Mouse (Mus musculus) spleen, adult 18-20 months (tissue): ENCODE data around the gene Tspan3.

Source experiments
- DNase-seq, 2 experiments: peaks; one replicate each; pipeline ENCODE4 v3.0.0; 2022; ENCODE audit warnings: mixed read lengths in 2 of 2

The Tspan3 gene

GRCm38 (mm10) chr9:56154572-56154971 lies 10.7 kb downstream of the Tspan3 start:
- no peak for DNase-seq

GRCm38 (mm10) chr9:56152482-56153007 lies 12.7 kb downstream of the Tspan3 start:
- DNase-seq: no peak

- DNase-seq: no peak
Measured at GRCm38 (mm10) chr9:56151745-56152481, 13.4 kb downstream of the Tspan3 start.

GRCm38 (mm10) chr9:56146326-56146923 lies 18.9 kb downstream of the Tspan3 start:
- DNase-seq: no peak

GRCm38 (mm10) chr9:56144366-56145003 lies 20.8 kb downstream of the Tspan3 start:
- no peak for DNase-seq

GRCm38 (mm10) chr9:56141776-56142175 lies 23.5 kb downstream of the Tspan3 start:
- no peak for DNase-seq

GRCm38 (mm10) chr9:56135590-56136197 lies 29.6 kb downstream of the Tspan3 start:
- no peak for DNase-seq

DNA sequence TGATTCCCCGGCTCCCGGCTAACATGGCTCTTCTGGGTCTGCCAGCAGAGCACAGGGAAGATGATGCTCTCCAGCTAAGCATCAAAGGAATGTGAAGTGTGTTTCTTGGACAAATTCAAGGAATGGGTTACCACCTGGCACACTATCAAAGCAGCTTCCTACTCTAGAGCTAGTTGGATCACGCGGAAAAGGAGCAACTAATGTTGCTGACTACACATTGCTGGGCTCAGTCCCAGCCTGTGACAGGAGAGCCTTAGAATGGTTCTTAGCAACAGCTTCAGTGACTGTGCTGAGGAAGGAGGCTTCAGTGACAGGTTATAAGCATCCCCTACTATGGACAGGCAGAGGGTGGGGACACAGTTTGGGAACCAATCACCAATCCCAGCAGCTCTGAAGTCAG lies 30.7 kb downstream of the Tspan3 start:
- DNase-seq: no peak

DNA sequence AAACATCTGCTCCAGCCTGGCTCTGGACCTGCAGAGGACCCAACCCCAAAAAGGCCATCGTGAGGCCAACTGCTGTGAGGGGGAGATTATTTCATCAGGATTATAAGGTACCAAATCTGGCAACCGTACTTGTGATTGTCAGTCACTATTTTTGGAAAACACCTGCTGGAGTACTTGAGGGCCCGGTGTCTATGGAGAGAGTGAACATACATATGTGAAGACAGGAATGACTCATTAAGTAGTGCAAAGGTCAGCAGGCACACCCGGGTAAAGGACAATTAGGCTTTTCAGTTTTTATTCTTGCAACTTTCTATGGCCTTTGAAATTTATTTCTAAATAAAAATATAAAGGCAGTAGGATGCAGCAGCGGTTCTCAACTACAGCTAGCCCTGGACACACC lies 31.3 kb downstream of the Tspan3 start:
- DNase-seq: no peak

DNA sequence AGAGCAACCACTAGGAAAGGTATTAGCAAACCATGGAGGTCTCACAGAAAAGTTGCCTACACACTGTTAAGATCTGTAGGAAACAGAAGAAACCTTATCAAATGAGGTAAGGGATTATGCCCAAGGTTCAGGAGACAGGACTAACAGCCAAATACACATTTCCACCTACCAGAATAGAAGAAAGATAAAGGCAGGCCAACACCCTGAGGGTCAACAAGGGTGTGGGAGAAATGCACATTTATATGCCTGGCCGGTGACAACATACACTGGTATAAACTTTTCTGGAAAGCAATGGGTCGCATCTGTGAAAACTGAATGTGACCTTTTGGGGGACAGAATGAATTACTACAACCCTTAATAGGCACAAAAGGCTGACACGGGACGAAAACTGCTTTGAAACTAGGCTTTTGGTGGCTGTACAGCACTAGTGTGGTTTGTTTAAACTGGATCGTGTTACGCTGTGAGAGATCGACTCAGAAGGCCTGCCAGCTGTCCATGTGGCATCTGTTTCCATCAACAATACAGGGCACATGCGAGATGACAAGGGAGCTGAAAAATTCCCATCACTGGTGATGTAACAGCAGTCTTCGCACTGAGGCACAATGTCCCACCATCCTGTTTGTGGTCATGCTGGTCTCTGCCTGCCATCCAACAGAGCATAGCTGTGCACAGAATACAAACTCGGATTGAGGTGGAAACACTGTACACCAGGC lies 33.3 kb downstream of the Tspan3 start:
- no peak for DNase-seq

DNA sequence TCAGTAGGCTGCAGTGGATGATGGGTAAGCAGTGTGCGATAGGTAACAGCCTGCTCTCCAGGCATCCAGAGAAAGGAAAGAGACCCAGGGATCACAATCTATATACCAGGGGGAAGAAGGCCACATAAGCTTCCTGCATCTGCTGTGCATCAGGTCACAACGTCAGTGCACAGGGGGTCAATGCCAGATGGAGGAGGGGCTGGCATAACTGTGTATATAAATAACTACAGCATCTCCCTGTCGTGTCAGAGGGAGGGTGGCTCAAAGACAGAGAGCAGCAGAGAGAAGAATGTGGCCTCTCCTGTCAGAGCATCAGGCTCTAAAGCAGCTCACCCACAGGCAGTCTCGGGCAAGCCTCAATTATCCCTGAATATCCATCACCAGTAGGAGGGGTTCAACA lies 34.7 kb downstream of the Tspan3 start:
- no peak for DNase-seq

DNA sequence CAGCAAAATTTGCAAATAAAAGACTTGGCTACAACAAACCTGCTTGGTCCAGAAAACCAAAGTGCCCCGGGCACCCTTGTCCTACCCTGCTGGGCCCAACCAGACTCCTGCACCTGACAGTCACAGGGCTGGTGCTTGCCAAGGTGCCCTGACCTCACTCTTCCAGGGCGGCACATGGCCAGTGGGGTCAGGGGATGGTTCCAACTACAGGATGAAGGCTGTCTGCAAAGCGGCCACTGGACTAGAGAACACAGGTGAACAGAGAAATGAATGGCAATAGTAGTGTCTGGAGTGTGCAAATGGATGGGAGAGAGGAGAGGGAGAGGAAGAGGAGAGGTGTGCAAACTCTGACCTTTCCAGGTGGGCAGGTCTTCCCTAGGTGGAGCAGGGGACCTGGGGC lies 35.3 kb downstream of the Tspan3 start:
- DNase-seq: no peak

- DNase-seq: peak in 1 of 2 experiments; percentile 2
Measured at GRCm38 (mm10) chr9:56128331-56128730, 36.9 kb downstream of the Tspan3 start.

- peak in 1 of 2 experiments; percentile 3 for DNase-seq
Measured at GRCm38 (mm10) chr9:56126453-56127173, 38.7 kb downstream of the Tspan3 start.

GRCm38 (mm10) chr9:56124561-56124960 lies 40.7 kb downstream of the Tspan3 start:
- no peak for DNase-seq

DNA sequence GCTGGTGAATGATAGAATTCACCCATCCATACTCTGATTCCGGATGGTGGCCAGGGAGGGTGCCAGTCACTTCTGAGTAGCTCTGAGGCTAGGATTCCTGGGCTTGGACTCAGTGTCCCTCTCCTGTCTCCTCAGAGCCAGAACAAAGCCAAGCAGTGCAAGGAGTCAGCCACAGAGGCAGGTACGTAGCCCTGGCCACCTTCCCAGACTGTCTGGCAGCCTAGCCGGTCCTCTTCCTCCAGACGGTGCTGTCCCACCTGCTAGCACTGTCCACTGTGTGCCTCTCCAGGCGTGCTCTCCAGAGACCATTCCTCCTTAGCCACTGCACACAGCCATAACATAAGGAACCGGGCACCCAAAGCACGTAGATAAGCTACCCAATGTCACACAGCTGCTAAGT lies 41.7 kb downstream of the Tspan3 start:
- DNase-seq: no peak

- DNase-seq: no peak
Measured at GRCm38 (mm10) chr9:56122973-56123372, 42.3 kb downstream of the Tspan3 start.

GRCm38 (mm10) chr9:56121097-56121496 lies 44.2 kb downstream of the Tspan3 start:
- no peak for DNase-seq

- no peak for DNase-seq
Measured at GRCm38 (mm10) chr9:56119651-56120050, 45.6 kb downstream of the Tspan3 start.

DNA sequence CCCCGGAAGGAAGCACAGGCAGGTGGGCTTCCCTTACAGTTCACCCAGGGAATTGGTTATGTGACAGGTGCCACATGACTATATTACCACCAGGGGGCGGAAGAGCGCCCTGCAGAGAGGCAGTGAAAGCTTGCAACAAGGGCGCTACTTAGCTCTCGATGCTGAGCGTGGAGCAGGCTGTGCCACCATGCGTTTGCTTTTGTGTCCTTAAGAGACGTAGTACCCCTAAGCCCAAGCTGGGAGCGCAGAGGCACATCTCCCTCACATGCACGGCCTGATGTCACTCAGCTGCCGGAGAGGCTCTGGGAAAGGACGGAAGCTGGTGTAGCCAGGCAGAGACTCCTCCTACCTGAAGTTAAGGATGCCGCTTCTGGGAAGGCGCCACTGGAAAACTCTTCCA lies 46.7 kb downstream of the Tspan3 start:
- peak in 1 of 2 experiments; percentile 62 for DNase-seq

- DNase-seq: no peak
Measured at GRCm38 (mm10) chr9:56118091-56118490, 47.2 kb downstream of the Tspan3 start.

GRCm38 (mm10) chr9:56108174-56108573 lies 57.1 kb downstream of the Tspan3 start:
- DNase-seq: no peak
